Mouse (Mus musculus) heart, postnatal 0 days (tissue): Measurements from ENCODE around the gene Sh3gl1. TPM values are rescaled to one million over a fixed set of nuclear protein-coding genes. Genes with fewer than 3 reads are reported as not detected.

ENCODE experiments used
- ATAC-seq: fragments of 200-750 bp; cut with Nextera tagmentation; 2 replicates; pipeline ENCODE4 v1.8.0; 2017; ENCODE audit warnings: low read depth, moderate number of reproducible peaks, moderate library complexity; ENCODE audit not compliant: insufficient read depth
- DNase-seq: peaks from one replicate; pipeline ENCODE4 v3.0.0-alpha.2; 2016; ENCODE audit warnings: low spot score
- H3K27ac ChIP-seq: fragments of 300-500 bp; sonication (generic); 2 replicates; pipeline ENCODE4 v1.5.1; 2014; ENCODE audit warnings: low read depth, mild to moderate bottlenecking
- H3K27me3 ChIP-seq: fragments of 300-500 bp; sonication (generic); 2 replicates; pipeline ENCODE4 v1.6.1; 2014; ENCODE audit warnings: low read length, mixed read lengths; ENCODE audit not compliant: control insufficient read depth, insufficient read depth
- H3K36me3 ChIP-seq: fragments of 300-500 bp; sonication (generic); replicated peaks from 2 replicates; pipeline ENCODE4 v1.6.1; 2014; ENCODE audit warnings: low read length, mixed read lengths; ENCODE audit not compliant: control insufficient read depth, insufficient read depth
- H3K4me1 ChIP-seq: fragments of 300-500 bp; sonication (generic); 2 replicates; pipeline ENCODE4 v1.6.1; 2014; ENCODE audit warnings: antibody characterized with exemption; ENCODE audit not compliant: control insufficient read depth, insufficient read depth
- H3K4me2 ChIP-seq: fragments of 300-500 bp; sonication (generic); 2 replicates; pipeline ENCODE4 v1.6.1; 2014; ENCODE audit warnings: low read depth, mild to moderate bottlenecking, low read length, moderate library complexity
- H3K4me3 ChIP-seq: fragments of 300-500 bp; sonication (generic); 2 replicates; pipeline ENCODE4 v1.5.1; 2014; ENCODE audit warnings: low read depth, low read length
- H3K9ac ChIP-seq: fragments of 300-500 bp; sonication (generic); replicated peaks from 2 replicates; pipeline ENCODE4 v1.6.1; 2014; ENCODE audit warnings: low read depth, low read length, mixed read lengths
- H3K9me3 ChIP-seq: fragments of 300-500 bp; sonication (generic); replicated peaks from 2 replicates; pipeline ENCODE4 v1.6.1; 2016; ENCODE audit warnings: low read length; ENCODE audit not compliant: control insufficient read depth
- CTCF ChIP-seq: IDR thresholded peaks from 2 replicates; pipeline ENCODE4 v1.5.1; 2016; ENCODE audit warnings: antibody characterized with exemption, control low read depth, low read depth
- EP300 ChIP-seq: IDR thresholded peaks from 2 replicates; pipeline ENCODE4 v1.6.1; 2016; ENCODE audit warnings: antibody characterized with exemption, low read depth
- WGBS: fragments of 180-500 bp; shearing (Covaris S2); extraction: QIAGEN DNeasy Blood & Tissue Kit; methylation state at CpG from one replicate; pipeline ENCODE4 v1.1.7; 2014; 5-methylcytosine and 5-hydroxymethylcytosine counted together
- polyA plus RNA-seq: library from polyadenylated mRNA; unstranded; fragments of >200 nt; fragmentation: Nextera tagmentation; extraction: Ambion mirVana; gene quantifications from 2 replicates; pipeline ENCODE4 v1.2.1, GENCODE M21; 2015
- total RNA-seq: library from RNA; depleted of rRNA; stranded (reverse); fragments of >200 nt; gene quantifications from 2 replicates; pipeline ENCODE4 v1.2.3, GENCODE M21; 2014; ENCODE audit warnings: low replicate concordance

Sh3gl1 gene
- total and polyA plus RNA-seq, 2 experiments from 2014 or later, result 43.5 to 45.8 TPM

GRCm38 (mm10) chr17:56006956-56007355, 29.5 kb downstream of the Sh3gl1 start:
- no peaks in the 10 kb centered on the region for H3K9me3 ChIP-seq
- WGBS, result 50% methylated on average over 10 of the region's 10 CpGs
- TF ChIP-seq EP300 (no peak), CTCF (no peak)
- H3K4me2 ChIP-seq, result no peak overlapping the region
- no peak overlapping the region for H3K9ac ChIP-seq
- no peak overlapping the region for H3K27ac ChIP-seq
- DNase-seq, result no peak
- no peaks in the 10 kb centered on the region for H3K27me3 ChIP-seq
- peaks cover 16% of the 10 kb centered on the region for H3K4me1 ChIP-seq
- ATAC-seq, result no peak
- H3K4me3 ChIP-seq, result no peak overlapping the region
- H3K36me3 ChIP-seq, result peaks cover 9% of the 10 kb centered on the region

- TF ChIP-seq EP300, result 0 out of 2 replicates have a peak, but pooled peaks have one; percentile 34
- no peak for TF ChIP-seq CTCF
- peak; percentile 88 for DNase-seq
- H3K4me2 ChIP-seq, result peak within 1 kb of the TSS; percentile 50
- H3K4me3 ChIP-seq, result peak within 1 kb of the TSS; percentile 36
- H3K9ac ChIP-seq, result no peak within 1 kb of the TSS
- no peaks in the 10 kb centered on the region for H3K9me3 ChIP-seq
- peaks cover 4% of the 10 kb centered on the region; the same call in 1 of the 2 replicates for H3K27me3 ChIP-seq
- WGBS, result 32% methylated on average over 13 of the region's 13 CpGs
- no peak for ATAC-seq
- H3K4me1 ChIP-seq, result peaks cover 16% of the 10 kb centered on the region
- H3K27ac ChIP-seq, result peak within 1 kb of the TSS; percentile 50
- H3K36me3 ChIP-seq, result 0 out of 2 replicates have a peak, but pooled peaks cover 9% of the 10 kb centered on the region
Measured at GRCm38 (mm10) chr17:56005415-56006061, 30.9 kb downstream of the Sh3gl1 start, which contains the start of the genes Stap2 and Mpnd. TSS of gene Stap2 (minus strand) at chr17:56005584. TSS of gene Mpnd (plus strand) at chr17:56005711.

DNA sequence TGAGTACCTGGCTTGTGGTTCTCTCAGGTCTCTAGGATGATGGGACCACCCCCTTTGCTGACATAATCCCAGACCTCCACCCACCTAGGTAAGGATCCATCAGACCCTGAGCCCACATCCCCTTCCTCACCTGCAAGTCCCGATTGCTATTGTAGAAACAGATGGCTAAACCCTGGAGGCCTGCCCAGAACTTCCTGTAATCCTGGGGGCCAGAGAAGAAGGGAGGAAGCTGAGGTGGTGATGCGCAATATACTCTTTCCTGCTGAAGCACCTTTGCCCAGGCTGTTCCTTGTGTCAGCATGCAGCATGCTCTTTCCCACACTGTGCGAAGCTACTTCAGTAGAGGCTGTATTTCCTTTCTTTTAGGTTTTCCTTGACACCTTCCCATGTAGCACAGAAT, 33.4 kb downstream of the Sh3gl1 start:
- TF ChIP-seq CTCF (no peak), EP300 (no peak)
- WGBS, result 57% methylated on average over 3 of the region's 3 CpGs
- H3K9ac ChIP-seq, result no peak overlapping the region
- H3K4me2 ChIP-seq, result no peak overlapping the region
- H3K4me1 ChIP-seq, result peaks cover 4% of the 10 kb centered on the region
- DNase-seq (no peak), ATAC-seq (no peak)
- 0 out of 2 replicates have a peak, but pooled peaks cover 9% of the 10 kb centered on the region for H3K36me3 ChIP-seq
- H3K4me3 ChIP-seq, result no peak overlapping the region
- H3K27ac ChIP-seq, result no peak overlapping the region
- H3K9me3 ChIP-seq, result no peaks in the 10 kb centered on the region
- peaks cover 12% of the 10 kb centered on the region; the same call in 1 of the 2 replicates for H3K27me3 ChIP-seq

GRCm38 (mm10) chr17:55999794-56000499, 36.5 kb downstream of the Sh3gl1 start:
- no peak for TF ChIP-seq EP300
- TF ChIP-seq CTCF, result no peak
- peaks cover 12% of the 10 kb centered on the region; the same call in 1 of the 2 replicates for H3K27me3 ChIP-seq
- H3K4me2 ChIP-seq, result no peak overlapping the region
- H3K4me3 ChIP-seq, result no peak overlapping the region
- no peaks in the 10 kb centered on the region for H3K9me3 ChIP-seq
- 13% methylated on average over 30 of the region's 30 CpGs for WGBS
- H3K9ac ChIP-seq, result no peak overlapping the region
- no peaks in the 10 kb centered on the region for H3K4me1 ChIP-seq
- no peak overlapping the region for H3K27ac ChIP-seq
- no peak for DNase-seq
- 0 out of 2 replicates have a peak, but pooled peaks cover 9% of the 10 kb centered on the region for H3K36me3 ChIP-seq
- ATAC-seq, result no peak

DNA sequence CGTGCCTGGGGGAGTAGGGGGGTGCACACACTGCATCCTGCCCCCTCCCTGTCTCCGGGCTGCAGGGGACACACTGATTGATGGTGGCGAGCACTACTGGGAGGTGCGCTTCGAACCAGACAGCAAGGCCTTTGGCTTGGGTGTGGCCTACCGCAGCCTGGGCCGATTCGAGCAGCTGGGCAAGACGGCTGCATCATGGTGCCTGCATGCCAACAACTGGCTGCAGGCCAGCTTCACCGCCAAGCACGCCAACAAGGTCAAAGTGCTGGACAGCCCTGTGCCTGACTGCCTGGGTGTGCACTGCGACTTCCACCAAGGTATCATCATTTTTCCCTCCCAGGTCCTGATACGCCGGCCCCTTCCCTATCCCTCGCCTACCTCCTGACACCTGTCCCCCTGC, 40.4 kb downstream of the Sh3gl1 start:
- 74% methylated on average over 15 of the region's 15 CpGs for WGBS
- Histone ChIP-seq H3K4me2 (no peak overlapping the region), H3K36me3 (0 out of 2 replicates have a peak, but pooled peaks cover under 1% of the 10 kb centered on the region), H3K9me3 (no peaks in the 10 kb centered on the region), H3K4me1 (no peaks in the 10 kb centered on the region), H3K4me3 (no peak overlapping the region), H3K9ac (no peak overlapping the region), H3K27me3 (peaks cover 12% of the 10 kb centered on the region; the same call in 1 of the 2 replicates), H3K27ac (no peak overlapping the region)
- ATAC-seq (no peak), DNase-seq (no peak)
- TF ChIP-seq CTCF (no peak), EP300 (no peak)
